Mouse (Mus musculus) lung, embryonic 16.5 days (tissue): ENCODE data around the gene Kctd17. TPM values are rescaled to one million over a fixed set of nuclear protein-coding genes. Genes with fewer than 3 reads are reported as not detected.

Experiments used
- ATAC-seq: fragments of 200-750 bp; cut with Nextera tagmentation; 2 replicates; pipeline ENCODE4 v1.8.0; 2017; ENCODE audit warnings: low read depth, mild to moderate bottlenecking, moderate library complexity
- H3K27ac ChIP-seq: fragments of 300-500 bp; sonication (generic); 2 replicates; pipeline ENCODE4 v1.5.1; 2014; ENCODE audit warnings: mild to moderate bottlenecking, control low read depth, low read length
- H3K27me3 ChIP-seq: fragments of 300-500 bp; sonication (generic); 2 replicates; pipeline ENCODE4 v1.6.1; 2014; ENCODE audit warnings: low read depth, low read length, mixed read lengths; ENCODE audit not compliant: control insufficient read depth, insufficient read depth
- H3K36me3 ChIP-seq: fragments of 300-500 bp; sonication (generic); 2 replicates; pipeline ENCODE4 v1.6.1; 2014; ENCODE audit warnings: low read length; ENCODE audit not compliant: control insufficient read depth, insufficient read depth
- H3K4me1 ChIP-seq: fragments of 300-500 bp; sonication (generic); replicated peaks from 2 replicates; pipeline ENCODE4 v1.6.1; 2014; ENCODE audit warnings: low read length, mixed read lengths; ENCODE audit not compliant: control insufficient read depth, insufficient read depth
- H3K4me2 ChIP-seq: fragments of 300-500 bp; sonication (generic); 2 replicates; pipeline ENCODE4 v1.6.1; 2014; ENCODE audit warnings: low read depth, low read length, control low read depth
- H3K4me3 ChIP-seq: fragments of 300-500 bp; sonication (generic); 2 replicates; pipeline ENCODE4 v1.5.1; 2014; ENCODE audit warnings: mild to moderate bottlenecking, low read length, control low read depth
- H3K9ac ChIP-seq: fragments of 300-500 bp; sonication (generic); 2 replicates; pipeline ENCODE4 v1.6.1; 2014; ENCODE audit warnings: low read length, control low read depth
- H3K9me3 ChIP-seq: fragments of 300-500 bp; sonication (generic); 2 replicates; pipeline ENCODE4 v1.6.1; 2016; ENCODE audit warnings: low read length; ENCODE audit not compliant: control insufficient read depth
- WGBS: fragments of 180-500 bp; shearing (Covaris S2); extraction: QIAGEN DNeasy Blood & Tissue Kit; methylation state at CpG from one replicate; pipeline ENCODE4 v1.1.7; 2014; 5-methylcytosine and 5-hydroxymethylcytosine counted together
- polyA plus RNA-seq: library from polyadenylated mRNA; unstranded; fragments of >200 nt; fragmentation: Nextera tagmentation; extraction: Ambion mirVana; gene quantifications from 2 replicates; pipeline ENCODE4 v1.2.1, GENCODE M21; 2015

Gene Kctd17
- polyA plus RNA-seq, 1 experiment from 2014 or later: 37.0 TPM

GRCm38 (mm10) chr15:78470495-78471276 is 42.3 kb downstream of the Kctd17 start:
- H3K4me3 ChIP-seq: no peak overlapping the region
- no peak overlapping the region for H3K27ac ChIP-seq
- no peaks in the 10 kb centered on the region; the same call in 1 of the 2 replicates for H3K4me1 ChIP-seq
- WGBS: 62% methylated on average over 4 of the region's 4 CpGs
- no peaks in the 10 kb centered on the region for H3K9me3 ChIP-seq
- H3K36me3 ChIP-seq: no peaks in the 10 kb centered on the region
- H3K27me3 ChIP-seq: no peaks in the 10 kb centered on the region
- H3K9ac ChIP-seq: no peak overlapping the region
- ATAC-seq: no peak
- H3K4me2 ChIP-seq: no peak overlapping the region

GRCm38 (mm10) chr15:78471902-78472301 is 43.5 kb downstream of the Kctd17 start:
- no peaks in the 10 kb centered on the region for H3K36me3 ChIP-seq
- no peak overlapping the region for H3K27ac ChIP-seq
- H3K9ac ChIP-seq: no peak overlapping the region
- no peak for ATAC-seq
- H3K4me2 ChIP-seq: no peak overlapping the region
- WGBS: 19% methylated on average over 7 of the region's 7 CpGs
- H3K27me3 ChIP-seq: no peaks in the 10 kb centered on the region
- H3K4me3 ChIP-seq: no peak overlapping the region
- H3K9me3 ChIP-seq: no peaks in the 10 kb centered on the region
- no peaks in the 10 kb centered on the region; the same call in 1 of the 2 replicates for H3K4me1 ChIP-seq

- H3K27me3 ChIP-seq: no peaks in the 10 kb centered on the region
- no peak overlapping the region for H3K9ac ChIP-seq
- no peak for ATAC-seq
- H3K4me2 ChIP-seq: no peak overlapping the region
- no peak overlapping the region for H3K27ac ChIP-seq
- no peak overlapping the region for H3K4me3 ChIP-seq
- H3K4me1 ChIP-seq: no peaks in the 10 kb centered on the region; the same call in 1 of the 2 replicates
- no peaks in the 10 kb centered on the region for H3K9me3 ChIP-seq
- H3K36me3 ChIP-seq: no peaks in the 10 kb centered on the region
- WGBS: 78% methylated on average over 6 of the region's 6 CpGs
Measured at GRCm38 (mm10) chr15:78473442-78473841, 45.1 kb downstream of the Kctd17 start.

DNA sequence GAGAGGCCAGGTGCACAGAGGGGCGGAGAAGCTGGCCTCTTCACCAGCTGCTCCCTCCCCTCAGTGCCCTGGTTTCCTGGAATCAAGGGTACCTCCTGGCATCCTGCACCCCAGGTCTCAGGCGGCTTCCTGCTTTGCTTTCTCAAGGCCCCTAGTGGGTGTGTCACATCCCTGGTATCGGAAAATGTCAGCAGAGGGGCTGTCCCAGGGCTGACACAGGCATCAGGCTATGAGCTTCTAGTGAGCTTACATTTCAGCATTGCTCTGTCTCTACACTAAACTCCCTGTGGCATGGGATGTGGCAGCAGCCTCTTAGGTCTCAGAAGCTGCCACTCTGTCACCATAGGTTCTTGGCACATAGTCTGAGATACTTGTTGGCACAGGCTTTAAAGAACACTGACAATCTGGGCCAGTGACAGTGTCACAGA is 47.3 kb downstream of the Kctd17 start:
- Histone ChIP-seq H3K36me3 (no peaks in the 10 kb centered on the region), H3K4me2 (no peak overlapping the region), H3K4me3 (no peak overlapping the region), H3K27me3 (no peaks in the 10 kb centered on the region), H3K9ac (no peak overlapping the region), H3K9me3 (no peaks in the 10 kb centered on the region), H3K27ac (no peak overlapping the region), H3K4me1 (no peaks in the 10 kb centered on the region; the same call in 1 of the 2 replicates)
- 31% methylated on average over 3 of the region's 3 CpGs for WGBS
- no peak for ATAC-seq

DNA sequence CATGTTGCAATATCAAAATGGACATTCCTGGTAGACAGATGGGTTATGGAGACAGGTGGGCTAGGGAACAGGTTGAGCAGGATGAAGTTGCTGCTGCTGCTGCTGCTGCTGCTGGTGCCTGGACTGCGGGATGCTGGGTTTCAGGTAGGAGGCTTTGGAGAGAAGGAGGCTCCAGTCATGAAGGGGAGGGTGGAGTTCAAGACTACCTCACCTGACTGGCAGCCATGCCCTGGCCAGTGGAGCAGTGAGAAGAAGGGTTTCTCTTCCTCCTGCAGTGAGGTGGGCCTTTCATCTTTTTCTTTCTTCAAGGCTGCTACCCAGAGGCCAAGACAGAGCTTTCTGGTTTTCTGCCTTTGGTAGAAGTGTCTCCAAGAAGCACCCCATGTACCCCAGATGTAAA is 48.5 kb downstream of the Kctd17 start:
- Histone ChIP-seq H3K9me3 (no peaks in the 10 kb centered on the region), H3K36me3 (no peaks in the 10 kb centered on the region), H3K4me2 (no peak overlapping the region), H3K27me3 (no peaks in the 10 kb centered on the region), H3K4me3 (no peak overlapping the region), H3K9ac (no peak overlapping the region), H3K27ac (no peak overlapping the region), H3K4me1 (no peaks in the 10 kb centered on the region; the same call in 1 of the 2 replicates)
- WGBS: 87% methylated on average over 1 of the region's 1 CpGs
- ATAC-seq: no peak

DNA sequence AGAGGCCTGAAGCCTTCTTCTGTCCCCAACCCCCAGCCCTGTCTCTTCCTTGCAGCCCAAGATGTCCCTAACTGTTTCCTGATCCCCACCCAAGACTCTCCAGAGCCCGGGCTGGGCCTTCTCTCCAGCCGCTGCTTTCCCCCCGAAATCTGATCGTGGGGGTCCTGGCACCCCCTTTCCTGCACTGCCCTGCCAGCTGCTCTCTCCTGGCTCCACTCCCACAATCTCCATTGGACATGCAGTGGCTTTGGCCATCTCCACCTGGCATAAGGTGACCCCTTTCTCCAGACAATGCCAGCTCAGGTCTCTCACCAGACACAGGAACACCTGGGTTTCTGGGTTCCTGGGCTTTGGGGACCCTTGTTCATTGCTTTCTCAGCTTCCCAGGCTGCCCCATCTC is 49.7 kb downstream of the Kctd17 start:
- no peak for ATAC-seq

GRCm38 (mm10) chr15:78479470-78479869 is 51.1 kb downstream of the Kctd17 start:
- no peaks in the 10 kb centered on the region for H3K36me3 ChIP-seq
- no peaks in the 10 kb centered on the region for H3K27me3 ChIP-seq
- H3K4me2 ChIP-seq: no peak overlapping the region
- no peak overlapping the region for H3K27ac ChIP-seq
- H3K9ac ChIP-seq: no peak overlapping the region
- no peaks in the 10 kb centered on the region for H3K9me3 ChIP-seq
- no peaks in the 10 kb centered on the region; the same call in 1 of the 2 replicates for H3K4me1 ChIP-seq
- H3K4me3 ChIP-seq: no peak overlapping the region
- 65% methylated on average over 5 of the region's 5 CpGs for WGBS
- ATAC-seq: no peak

More for the DNA sequence above, 49.7 kb downstream of the Kctd17 start:
- Histone ChIP-seq H3K4me3 (no peak overlapping the region), H3K9ac (no peak overlapping the region), H3K36me3 (no peaks in the 10 kb centered on the region), H3K9me3 (no peaks in the 10 kb centered on the region), H3K4me2 (no peak overlapping the region), H3K27ac (no peak overlapping the region), H3K27me3 (no peaks in the 10 kb centered on the region), H3K4me1 (no peaks in the 10 kb centered on the region; the same call in 1 of the 2 replicates)
- 78% methylated on average over 4 of the region's 4 CpGs for WGBS

- no peaks in the 10 kb centered on the region; the same call in 1 of the 2 replicates for H3K4me1 ChIP-seq
- H3K9ac ChIP-seq: no peak overlapping the region
- no peak overlapping the region for H3K4me3 ChIP-seq
- 68% methylated on average over 7 of the region's 7 CpGs for WGBS
- no peak overlapping the region for H3K4me2 ChIP-seq
- H3K9me3 ChIP-seq: no peaks in the 10 kb centered on the region
- no peak overlapping the region for H3K27ac ChIP-seq
- H3K36me3 ChIP-seq: no peaks in the 10 kb centered on the region
- no peak for ATAC-seq
- H3K27me3 ChIP-seq: no peaks in the 10 kb centered on the region
Measured at GRCm38 (mm10) chr15:78480111-78480510, 51.7 kb downstream of the Kctd17 start.

DNA sequence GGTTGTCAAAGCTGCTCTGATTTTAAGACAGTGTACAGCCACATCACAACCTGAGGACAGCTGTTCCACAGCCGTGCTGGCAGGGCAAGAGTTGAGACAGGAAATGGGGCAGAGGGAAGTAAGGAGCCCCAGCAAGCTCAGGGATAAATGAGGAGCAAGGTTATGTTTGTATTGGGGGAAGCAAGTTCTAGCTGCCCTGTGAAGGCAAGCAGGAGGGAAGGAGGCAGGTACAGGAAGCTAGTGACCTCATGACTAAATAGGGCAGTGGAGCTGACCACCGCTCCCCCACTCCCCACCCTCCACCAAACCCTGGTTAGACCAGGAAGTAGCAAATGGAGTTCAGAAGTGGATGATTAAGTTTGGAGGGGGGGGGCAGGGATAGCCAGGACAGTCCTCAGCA is 52.6 kb downstream of the Kctd17 start:
- H3K9me3 ChIP-seq: no peaks in the 10 kb centered on the region
- no peak overlapping the region for H3K9ac ChIP-seq
- H3K27me3 ChIP-seq: no peaks in the 10 kb centered on the region
- no peaks in the 10 kb centered on the region for H3K36me3 ChIP-seq
- H3K4me2 ChIP-seq: no peak overlapping the region
- no peaks in the 10 kb centered on the region for H3K4me1 ChIP-seq
- WGBS: 27% methylated on average over 2 of the region's 2 CpGs
- no peak overlapping the region for H3K4me3 ChIP-seq
- H3K27ac ChIP-seq: no peak overlapping the region
- no peak for ATAC-seq
